Mouse (Mus musculus): ENCODE measurements around the gene Akr1b7. TPM values are rescaled to one million over a fixed set of nuclear protein-coding genes. Genes with fewer than 3 reads are reported as not detected.
"Not testable (repeated sequence)": the region's sequence is repeated elsewhere in the genome, so short reads cannot be mapped to it uniquely, and the experiment has no call there.

Gene Akr1b7
- polyA plus RNA-seq, 1 experiment from 2014 or later = 18.1 TPM

DNA sequence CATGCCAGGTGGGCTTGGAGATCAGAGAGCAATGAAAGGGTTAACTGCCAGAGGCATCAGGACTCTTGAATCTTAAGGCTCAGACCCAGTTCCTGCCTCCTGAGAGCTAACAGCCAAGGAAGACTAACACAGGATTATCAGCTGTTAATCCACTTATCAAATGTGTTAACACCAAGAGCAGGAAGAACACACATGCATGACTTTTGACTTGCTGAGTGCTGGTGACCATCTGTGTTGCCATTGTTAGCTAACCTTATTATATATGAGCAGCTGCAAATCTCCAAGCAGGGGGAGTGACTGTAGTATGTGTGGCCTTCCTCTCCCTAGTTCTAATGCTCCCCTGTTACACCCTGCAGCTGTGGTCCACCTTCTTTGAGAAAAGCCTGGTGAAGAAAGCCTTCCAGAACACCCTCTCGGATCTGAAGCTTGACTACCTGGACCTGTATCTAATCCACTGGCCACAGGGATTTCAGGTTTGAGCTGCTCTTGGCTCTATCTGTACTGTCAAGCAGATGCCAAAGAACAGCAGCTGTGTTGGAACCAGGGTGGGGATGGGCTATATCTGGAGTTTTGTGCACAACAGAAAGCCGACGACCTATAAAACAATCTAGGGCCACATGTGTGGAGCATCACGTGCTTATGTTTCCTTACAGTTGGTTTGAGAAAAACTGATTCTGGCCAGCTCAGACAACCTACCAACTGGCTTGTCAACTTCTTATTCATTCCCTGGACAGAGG, 23.5 kb upstream of the Akr1b7 start:
- H3K27me3 ChIP-seq = no peaks in the 10 kb centered on the region
- no peak overlapping the region for H3K27ac ChIP-seq (replicated peaks)
- 74% methylated on average over 4 of the region's 4 CpGs for WGBS (ENCODE audit: insufficient replicate concordance)
- H3K36me3 ChIP-seq (replicated peaks) = peaks cover 9% of the 10 kb centered on the region; the same call in 1 of the 2 replicates
- H3K4me3 ChIP-seq (replicated peaks) = no peak overlapping the region
- no peak overlapping the region for H3K9ac ChIP-seq
- no peaks in the 10 kb centered on the region for H3K9me3 ChIP-seq (replicated peaks)
- ATAC-seq (ENCODE audit: insufficient read depth) = no peak
- peaks cover 14% of the 10 kb centered on the region for H3K4me1 ChIP-seq (replicated peaks)
- H3K4me2 ChIP-seq = no peak overlapping the region

DNA sequence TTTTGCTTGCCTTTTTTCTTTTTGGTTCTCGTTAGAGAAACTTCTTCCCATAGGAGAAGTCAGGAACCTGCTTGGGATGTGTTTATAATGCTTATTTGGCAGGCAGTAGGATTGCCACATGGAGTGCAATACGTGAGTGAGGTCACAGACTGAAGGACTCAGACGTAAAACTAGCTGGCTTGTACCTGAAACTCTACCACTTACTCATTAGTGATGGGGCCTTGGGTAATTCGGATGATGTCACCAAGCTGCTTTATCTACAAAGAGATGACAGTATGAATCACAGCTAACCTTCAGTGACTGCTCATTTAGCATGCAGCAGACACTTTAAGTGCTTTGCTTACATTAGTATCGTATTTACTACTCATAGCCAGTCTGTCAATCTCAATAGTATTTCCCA, 16.2 kb upstream of the Akr1b7 start:
- Histone ChIP-seq H3K9me3 (replicated peaks) (no peaks in the 10 kb centered on the region), H3K27ac (replicated peaks) (no peak overlapping the region), H3K4me3 (replicated peaks) (no peak overlapping the region), H3K4me2 (no peak overlapping the region), H3K27me3 (no peaks in the 10 kb centered on the region), H3K4me1 (replicated peaks) (no peaks in the 10 kb centered on the region), H3K36me3 (replicated peaks) (peaks cover 6% of the 10 kb centered on the region; the same call in 1 of the 2 replicates), H3K9ac (no peak overlapping the region)
- no peak for ATAC-seq (ENCODE audit: insufficient read depth)
- WGBS (ENCODE audit: insufficient replicate concordance) = 67% methylated on average over 5 of the region's 5 CpGs

DNA sequence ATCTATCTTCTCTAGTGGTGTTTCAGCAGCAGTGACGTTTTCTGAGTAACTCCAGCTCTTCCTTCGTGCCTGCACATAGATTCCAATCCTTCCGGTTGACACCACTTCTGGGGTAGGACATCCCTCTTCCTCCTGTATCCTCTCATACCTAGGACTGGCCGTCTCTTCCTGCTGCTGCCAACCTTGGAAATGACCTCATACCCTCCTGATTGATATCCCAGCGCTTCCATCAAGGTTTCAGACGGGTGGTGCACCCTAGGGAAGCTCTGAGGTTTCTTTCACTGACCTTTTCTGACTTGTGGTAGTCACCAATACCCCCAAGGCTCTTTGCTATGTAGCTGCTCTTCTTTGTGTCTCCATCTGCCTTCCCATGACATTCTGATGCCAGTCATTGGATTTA, 13.7 kb upstream of the Akr1b7 start:
- 63% methylated on average over 6 of the region's 6 CpGs for WGBS (ENCODE audit: insufficient replicate concordance)
- no peak overlapping the region for H3K9ac ChIP-seq
- H3K4me2 ChIP-seq = no peak overlapping the region
- no peaks in the 10 kb centered on the region for H3K9me3 ChIP-seq (replicated peaks)
- H3K36me3 ChIP-seq (replicated peaks) = no peaks in the 10 kb centered on the region
- H3K4me1 ChIP-seq (replicated peaks) = no peaks in the 10 kb centered on the region
- H3K27ac ChIP-seq (replicated peaks) = no peak overlapping the region
- ATAC-seq (ENCODE audit: insufficient read depth) = no peak
- H3K4me3 ChIP-seq (replicated peaks) = no peak overlapping the region
- no peaks in the 10 kb centered on the region for H3K27me3 ChIP-seq

DNA sequence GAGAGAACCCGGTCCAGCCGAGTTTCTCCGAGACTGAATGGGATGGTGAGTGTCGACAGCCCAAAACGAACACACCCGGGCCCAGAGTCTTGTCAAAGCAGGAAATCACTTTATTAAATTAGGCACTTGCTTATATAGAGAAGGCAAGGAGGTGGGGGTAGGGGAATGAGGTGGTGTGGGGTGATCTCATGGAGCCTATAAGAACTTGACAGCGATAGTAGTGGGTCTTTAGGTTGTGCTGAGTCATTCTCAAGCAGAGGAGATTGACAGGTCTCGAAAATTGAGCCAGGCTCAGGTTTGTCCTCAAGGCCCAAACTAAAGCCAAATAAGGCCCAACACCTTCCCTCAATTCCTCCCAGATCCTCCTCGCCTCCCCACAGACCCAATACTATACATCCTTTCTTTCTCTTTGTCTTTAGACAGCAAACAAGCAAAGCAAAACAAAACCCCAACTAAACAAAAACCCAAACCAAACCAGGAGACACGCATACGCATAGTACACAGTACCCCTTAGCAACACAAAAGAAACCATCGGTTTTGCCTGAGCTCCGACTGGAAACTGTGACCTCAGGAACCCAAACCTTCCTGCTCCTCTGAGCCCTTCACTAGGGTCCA, 12.4 kb upstream of the Akr1b7 start:
- Histone ChIP-seq H3K4me2 (no peak overlapping the region), H3K9me3 (replicated peaks) (no peaks in the 10 kb centered on the region), H3K36me3 (replicated peaks) (no peaks in the 10 kb centered on the region), H3K4me3 (replicated peaks) (no peak overlapping the region), H3K4me1 (replicated peaks) (no peaks in the 10 kb centered on the region), H3K27me3 (no peaks in the 10 kb centered on the region), H3K27ac (replicated peaks) (no peak overlapping the region), H3K9ac (no peak overlapping the region)
- ATAC-seq (ENCODE audit: insufficient read depth) = no peak
- 66% methylated on average over 13 of the region's 13 CpGs for WGBS (ENCODE audit: insufficient replicate concordance)

DNA sequence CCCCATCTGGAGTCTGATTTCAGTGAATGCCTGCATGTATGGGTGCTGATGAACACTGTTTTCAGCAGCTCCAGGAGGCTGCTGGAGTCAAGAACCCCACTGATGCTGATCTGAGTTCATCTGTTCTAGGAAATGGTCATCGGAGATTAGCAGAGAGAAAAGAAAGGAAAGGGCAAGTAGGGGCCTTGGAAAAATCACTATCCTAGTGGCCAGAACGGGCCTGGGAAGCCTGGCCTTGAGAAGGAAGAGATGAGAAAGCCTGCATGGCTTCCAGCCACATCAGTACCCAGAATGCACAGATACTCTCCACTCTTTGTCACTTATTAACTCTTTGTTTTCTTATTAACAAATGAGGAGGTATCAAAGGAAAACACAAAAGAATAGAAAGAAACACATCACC, 11.4 kb upstream of the Akr1b7 start:
- no peaks in the 10 kb centered on the region for H3K4me1 ChIP-seq (replicated peaks)
- 69% methylated on average over 2 of the region's 2 CpGs for WGBS (ENCODE audit: insufficient replicate concordance)
- no peak for ATAC-seq (ENCODE audit: insufficient read depth)

DNA sequence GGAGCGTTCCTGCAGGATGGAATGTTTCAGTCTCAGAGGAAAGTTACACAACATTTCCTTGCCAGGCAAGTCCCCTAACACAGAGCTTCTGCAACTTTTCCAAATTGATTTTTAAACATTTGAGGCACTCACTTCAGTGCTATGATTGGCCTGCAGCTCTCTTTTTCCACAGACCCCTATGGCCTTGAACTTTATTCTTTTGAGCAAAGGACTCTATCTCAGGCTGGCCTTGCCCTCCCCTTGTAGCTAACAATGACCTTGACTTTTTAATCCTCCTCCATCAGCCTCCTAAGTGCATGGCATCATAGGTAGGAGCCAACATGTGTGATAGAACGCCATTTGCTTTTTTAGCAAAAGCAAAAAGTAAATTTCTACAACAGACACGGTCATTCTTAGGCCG, 5.4 kb upstream of the Akr1b7 start:
- H3K27ac ChIP-seq (replicated peaks) = no peak overlapping the region
- no peaks in the 10 kb centered on the region for H3K4me1 ChIP-seq (replicated peaks)
- H3K4me3 ChIP-seq (replicated peaks) = no peak overlapping the region
- H3K4me2 ChIP-seq = no peak overlapping the region
- 71% methylated on average over 4 of the region's 4 CpGs for WGBS (ENCODE audit: insufficient replicate concordance)
- H3K36me3 ChIP-seq (replicated peaks) = no peaks in the 10 kb centered on the region
- H3K27me3 ChIP-seq = no peaks in the 10 kb centered on the region
- H3K9ac ChIP-seq = no peak overlapping the region
- no peaks in the 10 kb centered on the region for H3K9me3 ChIP-seq (replicated peaks)
- no peak for ATAC-seq (ENCODE audit: insufficient read depth)

More for the DNA sequence above, 11.4 kb upstream of the Akr1b7 start:
- no peaks in the 10 kb centered on the region for H3K36me3 ChIP-seq (replicated peaks)
- no peak overlapping the region for H3K27ac ChIP-seq (replicated peaks)
- H3K4me2 ChIP-seq = no peak overlapping the region
- no peaks in the 10 kb centered on the region for H3K9me3 ChIP-seq (replicated peaks)
- H3K9ac ChIP-seq = no peak overlapping the region
- H3K4me3 ChIP-seq (replicated peaks) = no peak overlapping the region
- no peaks in the 10 kb centered on the region for H3K27me3 ChIP-seq

DNA sequence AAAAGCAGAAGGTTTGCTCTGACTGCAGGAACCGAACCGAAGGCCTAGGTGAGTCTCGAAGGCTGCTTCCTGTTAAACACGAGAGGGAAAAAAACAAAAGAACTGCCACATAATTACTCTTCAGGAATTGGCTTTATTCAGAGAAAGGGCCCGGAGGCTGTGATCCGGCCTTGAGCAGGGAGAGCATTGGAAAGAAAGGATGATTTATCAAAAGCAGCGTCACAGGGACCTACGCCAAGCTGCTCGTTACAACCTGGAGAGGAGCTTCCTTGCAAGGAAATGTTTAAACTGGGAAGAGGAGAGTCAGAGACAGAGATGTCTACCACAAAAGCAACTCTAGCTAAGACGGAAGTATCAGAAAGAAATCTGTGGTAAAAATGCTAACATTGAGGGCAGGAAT, 4.7 kb upstream of the Akr1b7 start:
- no peak for ATAC-seq (ENCODE audit: insufficient read depth)

DNA sequence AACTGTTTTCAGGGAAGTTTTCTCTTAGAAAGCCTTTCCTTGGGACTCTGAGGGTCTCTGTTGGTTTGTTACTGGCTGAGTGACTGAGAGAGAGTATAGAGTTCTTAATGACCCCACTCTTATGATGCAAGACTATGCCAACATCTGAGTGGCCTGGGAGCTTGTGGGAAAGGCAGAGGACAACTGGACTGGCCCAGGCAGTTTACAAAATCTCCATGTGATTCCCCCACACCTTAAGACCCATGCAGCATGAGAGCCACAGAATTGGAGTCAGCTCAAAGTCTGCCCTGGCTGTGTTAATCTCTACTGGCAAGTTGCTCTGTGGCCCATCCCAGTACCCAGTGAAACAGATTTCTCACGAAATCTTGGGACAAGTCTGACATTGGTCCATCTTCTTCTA, 554 bp downstream of the Akr1b7 start:
- Histone ChIP-seq H3K4me2 (no peak overlapping the region), H3K27ac (replicated peaks) (no peak overlapping the region), H3K9ac (no peak overlapping the region), H3K4me1 (replicated peaks) (peaks cover 12% of the 10 kb centered on the region; the same call in 1 of the 2 replicates), H3K36me3 (replicated peaks) (no peaks in the 10 kb centered on the region), H3K4me3 (replicated peaks) (no peak overlapping the region), H3K27me3 (no peaks in the 10 kb centered on the region), H3K9me3 (replicated peaks) (no peaks in the 10 kb centered on the region)
- ATAC-seq (ENCODE audit: insufficient read depth) = no peak
- WGBS (ENCODE audit: insufficient replicate concordance) = 58% methylated on average over 1 of the region's 1 CpGs

More for the DNA sequence above, 4.7 kb upstream of the Akr1b7 start:
- H3K4me2 ChIP-seq = no peak overlapping the region
- H3K4me3 ChIP-seq (replicated peaks) = no peak overlapping the region
- H3K9me3 ChIP-seq (replicated peaks) = no peaks in the 10 kb centered on the region
- no peak overlapping the region for H3K27ac ChIP-seq (replicated peaks)
- H3K27me3 ChIP-seq = no peaks in the 10 kb centered on the region
- H3K36me3 ChIP-seq (replicated peaks) = no peaks in the 10 kb centered on the region
- peaks cover 5% of the 10 kb centered on the region; the same call in 1 of the 2 replicates for H3K4me1 ChIP-seq (replicated peaks)
- no peak overlapping the region for H3K9ac ChIP-seq
- WGBS (ENCODE audit: insufficient replicate concordance) = 69% methylated on average over 10 of the region's 10 CpGs

DNA sequence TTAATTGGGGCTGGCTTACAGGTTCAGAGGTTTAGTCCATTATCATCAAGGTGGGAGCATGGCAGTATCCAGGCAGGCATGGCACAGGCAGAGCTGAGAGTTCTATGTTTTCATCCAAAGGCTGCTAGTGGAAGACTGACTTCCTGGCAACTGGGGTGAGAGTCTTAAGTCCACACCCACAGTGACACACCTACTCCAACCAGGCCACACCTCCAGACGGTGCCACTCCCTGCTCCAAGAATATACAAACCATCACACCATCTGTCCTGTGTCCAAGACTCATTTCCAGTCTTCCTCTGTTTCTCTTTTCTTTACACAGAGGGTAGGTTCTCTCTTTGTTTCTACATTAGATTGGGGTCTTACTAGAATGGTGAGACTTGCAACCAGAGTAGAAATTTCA, 1.3 kb downstream of the Akr1b7 start:
- not testable (repeated sequence) for H3K9ac ChIP-seq; H3K4me2 ChIP-seq; ATAC-seq (ENCODE audit: insufficient read depth); H3K27ac ChIP-seq (replicated peaks); H3K36me3 ChIP-seq (replicated peaks); H3K4me3 ChIP-seq (replicated peaks); H3K9me3 ChIP-seq (replicated peaks); H3K27me3 ChIP-seq
- WGBS (ENCODE audit: insufficient replicate concordance) = 26% methylated on average over 1 of the region's 1 CpGs
- peaks cover 12% of the 10 kb centered on the region; the same call in 1 of the 2 replicates for H3K4me1 ChIP-seq (replicated peaks)

DNA sequence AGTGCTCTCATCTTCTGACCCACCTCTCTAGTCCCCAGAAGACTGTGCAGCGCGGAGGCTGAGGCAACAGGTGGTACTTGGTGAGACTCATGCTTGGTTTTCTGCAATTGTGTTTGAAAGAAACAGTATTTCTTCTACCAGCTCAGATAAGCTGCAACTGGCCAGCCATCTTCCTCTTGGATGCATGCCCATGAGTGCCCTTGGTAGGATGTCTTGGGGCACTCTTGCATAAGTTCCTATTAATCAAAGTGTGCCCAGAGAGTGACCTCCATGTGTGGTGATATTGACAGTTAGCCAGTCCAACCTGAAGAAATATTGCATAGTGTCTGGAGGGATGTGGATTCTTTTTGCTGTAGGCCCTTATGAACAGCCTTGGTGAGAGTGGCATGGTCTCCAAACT, 4.4 kb downstream of the Akr1b7 start:
- no peak overlapping the region for H3K4me3 ChIP-seq (replicated peaks)
- no peak overlapping the region for H3K27ac ChIP-seq (replicated peaks)
- 75% methylated on average over 2 of the region's 2 CpGs for WGBS (ENCODE audit: insufficient replicate concordance)
- peaks cover 12% of the 10 kb centered on the region; the same call in 1 of the 2 replicates for H3K4me1 ChIP-seq (replicated peaks)
- ATAC-seq (ENCODE audit: insufficient read depth) = no peak
- H3K9me3 ChIP-seq (replicated peaks) = no peaks in the 10 kb centered on the region
- H3K27me3 ChIP-seq = no peaks in the 10 kb centered on the region
- no peaks in the 10 kb centered on the region for H3K36me3 ChIP-seq (replicated peaks)
- no peak overlapping the region for H3K9ac ChIP-seq
- H3K4me2 ChIP-seq = no peak overlapping the region

DNA sequence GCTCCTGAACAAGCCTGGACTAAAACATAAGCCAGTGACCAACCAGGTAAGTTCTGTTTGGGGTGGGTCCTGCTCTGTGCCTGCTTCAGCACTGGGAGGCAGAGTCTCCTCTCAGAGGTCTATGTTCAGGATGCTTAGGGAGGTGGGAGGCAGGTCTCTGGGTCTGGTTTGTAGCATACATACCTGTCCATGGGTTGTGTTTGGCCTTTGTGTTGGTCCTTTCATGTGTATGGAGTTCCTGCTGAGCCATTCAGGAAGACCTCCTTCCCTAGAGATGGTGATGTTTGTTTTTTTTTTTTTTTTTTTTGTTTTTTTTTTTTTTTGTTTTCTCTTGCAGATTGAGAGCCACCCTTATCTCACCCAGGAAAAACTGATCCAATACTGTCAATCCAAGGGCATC, 6.9 kb downstream of the Akr1b7 start:
- Histone ChIP-seq H3K9me3 (replicated peaks) (no peaks in the 10 kb centered on the region), H3K36me3 (replicated peaks) (no peaks in the 10 kb centered on the region), H3K4me1 (replicated peaks) (no peaks in the 10 kb centered on the region), H3K4me3 (replicated peaks) (no peak overlapping the region), H3K27me3 (no peaks in the 10 kb centered on the region), H3K4me2 (no peak overlapping the region), H3K27ac (replicated peaks) (no peak overlapping the region), H3K9ac (no peak overlapping the region)
- no peak for ATAC-seq (ENCODE audit: insufficient read depth)

All from liver, embryonic 15.5 days (tissue).